Mouse (Mus musculus): ENCODE data around the gene Lrrc25.
A peak's percentile ranks its signal among the peaks of the same experiment; 100 is the strongest.

- no peak for TF ChIP-seq POLR2A (IDR thresholded peaks at IDR 0.05; ENCODE audit: extremely low read depth, insufficient read depth, low read length)
- peak; percentile 29; the same call in 1 of the 2 replicates for TF ChIP-seq CTCF (IDR thresholded peaks at IDR 0.05; ENCODE audit: extremely low read depth, insufficient read depth, low read length)
These were observed 9.1 kb downstream of the Lrrc25 start for GRCm38 (mm10) chr8:70625104-70625503.

All from cortical plate, adult 2 months (tissue).